Mouse (Mus musculus) adrenal gland, postnatal 10 days (tissue): ENCODE measurements around the gene Gm49369. TPM values are rescaled to one million over a fixed set of nuclear protein-coding genes. Genes with fewer than 3 reads are reported as not detected.
"Not testable (repeated sequence)": the region's sequence is repeated elsewhere in the genome, so short reads cannot be mapped to it uniquely, and the experiment has no call there.

Experiments
- DNase-seq: peaks from one replicate; pipeline ENCODE4 v3.0.0; 2021; ENCODE audit warnings: mixed read lengths
- total RNA-seq, 2 experiments: library from RNA; stranded (reverse); gene quantifications; 2 replicates each; pipeline ENCODE4 v1.2.3; 2021

The Gm49369 gene
- total RNA-seq, 2 experiments from 2014 or later = 0.73 to 3.7 TPM

GRCm38 (mm10) chr7:142328507-142328906 is 54.0 kb downstream of the Gm49369 start:
- DNase-seq = no peak

DNA sequence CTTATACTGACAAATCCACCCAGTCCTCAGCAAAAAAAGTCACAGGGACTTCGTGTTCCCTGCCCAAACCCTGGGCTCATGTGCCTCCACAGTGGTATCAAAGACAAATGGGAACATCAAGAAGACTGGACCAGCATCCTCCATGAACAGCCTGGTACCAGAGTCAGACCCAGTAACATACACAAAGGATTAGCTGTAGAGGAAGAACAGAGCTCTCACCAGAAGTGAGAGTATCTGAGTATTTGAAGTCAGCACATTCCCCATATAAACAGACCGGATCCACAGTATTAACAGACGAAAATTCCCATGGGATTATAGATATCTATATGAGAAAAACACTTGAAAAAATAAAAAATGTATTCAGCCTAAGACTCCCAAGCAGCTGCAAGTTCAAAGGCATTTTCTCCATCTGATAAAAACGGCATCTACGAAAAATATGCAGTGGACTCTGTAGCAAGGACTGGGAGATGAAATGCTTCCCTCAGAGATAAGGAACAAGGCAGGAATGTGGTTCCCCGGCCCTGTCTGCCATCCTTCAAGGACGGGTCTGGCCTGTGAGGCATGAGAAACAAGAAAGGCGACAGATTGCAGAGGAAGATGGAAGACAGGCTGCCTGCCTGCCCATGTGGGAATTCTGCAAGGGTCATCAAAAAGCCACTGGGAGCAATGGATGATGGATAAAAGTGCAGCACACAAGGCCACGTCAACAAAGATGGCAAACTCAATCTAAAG is 55.6 kb downstream of the Gm49369 start:
- no peak for DNase-seq

DNA sequence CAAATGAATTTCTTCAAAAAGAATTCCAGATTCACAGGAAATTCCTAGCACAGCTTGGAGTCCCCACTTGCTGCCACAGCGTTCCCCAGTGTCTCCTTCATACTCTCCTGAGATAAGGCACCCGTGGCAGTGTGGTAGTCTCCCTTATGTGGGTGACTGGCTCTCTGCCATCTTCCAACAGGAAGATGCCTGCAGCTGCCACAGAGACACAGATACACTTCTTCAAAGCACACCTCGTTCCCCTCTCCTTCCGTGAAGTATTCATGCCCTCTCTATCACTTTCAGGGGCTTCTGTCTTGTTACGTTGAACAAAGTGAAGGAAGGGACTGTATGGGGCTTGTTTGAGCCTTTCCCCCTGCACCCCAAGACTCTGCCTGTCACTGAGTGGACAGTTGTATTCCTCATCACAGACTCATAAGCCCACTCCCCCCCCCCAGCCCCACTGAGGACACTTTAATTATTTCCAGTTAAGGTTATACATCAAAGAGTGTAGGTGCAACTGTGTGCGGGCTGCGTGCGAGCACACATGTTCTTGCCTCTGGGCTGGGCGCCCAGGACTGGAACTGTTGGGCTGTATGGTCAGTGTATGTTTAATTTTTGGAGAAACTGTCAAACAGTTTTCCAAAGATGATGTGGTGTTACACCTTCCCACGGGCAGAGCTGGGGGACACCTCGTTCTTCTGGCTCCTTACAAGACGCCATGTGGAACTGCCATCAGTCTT is 58.9 kb downstream of the Gm49369 start:
- no peak for DNase-seq

DNA sequence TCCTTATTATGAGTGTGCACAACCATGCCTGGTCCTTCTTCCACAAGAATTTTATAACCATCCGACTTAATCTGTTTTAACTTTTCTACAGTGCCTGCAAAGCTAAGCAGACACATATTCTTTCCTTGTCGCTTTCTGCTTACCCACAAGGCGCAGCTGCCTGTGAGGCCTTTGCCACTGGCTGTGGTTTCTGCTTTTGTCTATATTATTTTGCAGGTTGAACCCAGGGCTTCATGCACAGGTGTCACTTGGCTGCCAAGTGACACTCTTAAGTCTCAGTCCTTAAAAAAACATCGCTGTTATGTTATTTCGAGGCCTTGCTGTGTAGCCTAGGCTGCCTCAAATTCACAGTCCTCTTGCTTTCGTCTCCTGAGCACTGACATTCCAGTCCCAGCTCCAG is 59.8 kb downstream of the Gm49369 start:
- no peak for DNase-seq

DNA sequence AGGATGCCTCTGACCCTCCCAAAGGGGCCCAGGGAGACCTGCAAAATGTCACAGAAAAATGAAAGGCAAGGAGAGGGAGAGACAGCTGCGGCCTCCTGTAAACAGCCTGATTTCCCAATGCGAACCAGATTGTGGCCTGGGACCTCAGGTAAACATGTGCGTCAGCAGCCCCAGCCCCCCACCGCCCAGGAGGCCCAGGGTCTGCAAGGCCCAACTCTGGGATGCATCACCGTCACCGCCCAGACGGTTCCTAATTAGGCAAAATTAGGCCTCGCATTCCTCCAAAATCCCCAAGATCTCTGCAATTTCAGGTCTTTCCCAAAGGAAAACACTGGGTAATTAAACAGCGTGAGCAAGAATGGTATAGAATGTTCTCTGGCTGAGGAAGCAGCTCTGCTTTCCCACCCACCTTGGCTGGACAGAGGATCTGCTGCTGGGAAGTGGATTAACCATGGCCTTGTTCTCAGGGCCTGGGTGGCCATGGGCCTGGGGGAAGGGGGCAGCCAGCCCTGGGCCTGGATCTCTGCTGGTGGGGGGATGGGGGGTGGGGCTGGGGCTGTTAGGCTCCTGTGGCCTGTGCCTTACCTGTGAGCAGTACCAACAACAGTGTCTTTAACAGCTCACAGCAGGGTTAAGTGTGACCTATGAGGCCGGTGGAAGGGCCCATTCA is 60.7 kb downstream of the Gm49369 start:
- not testable (repeated sequence) for DNase-seq

Other genes with a start within 250 kb of the Gm49369 start
- not detected for gene Gm39115, start 246.6 kb downstream of the Gm49369 start, total RNA-seq
- gene Gm45337, start 238.1 kb downstream of the Gm49369 start, total RNA-seq = not detected
- not detected for gene Gm29735, start 225.6 kb downstream of the Gm49369 start, total RNA-seq
- gene Gm4553, start 216.9 kb downstream of the Gm49369 start, total RNA-seq = not detected
- not detected for gene Krtap5-2, start 206.7 kb downstream of the Gm49369 start, total RNA-seq
- not detected for gene Gm10153, start 192.3 kb downstream of the Gm49369 start, total RNA-seq
- not detected for gene Krtap5-3, start 181.3 kb downstream of the Gm49369 start, total RNA-seq
- not detected for gene Gm7579, start 170.8 kb downstream of the Gm49369 start, total RNA-seq
- gene Krtap5-5, start 152.7 kb downstream of the Gm49369 start, total RNA-seq = not detected
- gene Gm40460, start 141.6 kb downstream of the Gm49369 start, total RNA-seq = not detected
- not detected for gene Gm2431, start 124.3 kb downstream of the Gm49369 start, total RNA-seq
- gene Gm4559, start 108.3 kb downstream of the Gm49369 start, total RNA-seq = not detected
- gene Krtap5-1, start 85.5 kb downstream of the Gm49369 start, total RNA-seq = not detected
- gene Krtap5-4, start 79.1 kb downstream of the Gm49369 start, total RNA-seq = not detected
- 1 to 10 TPM; 3.5 to 3.6 TPM for gene Ifitm10, start 8.9 kb downstream of the Gm49369 start, total RNA-seq
- gene Ctsd, start 5.4 kb upstream of the Gm49369 start, total RNA-seq = 100 to 1,000 TPM; 603 to 610 TPM
- not detected for gene Syt8, start 52.2 kb upstream of the Gm49369 start, total RNA-seq
- 100 to 1,000 TPM; 196 to 793 TPM for gene Tnni2, start 59.1 kb upstream of the Gm49369 start, total RNA-seq
- gene Lsp1, start 78.1 kb upstream of the Gm49369 start, total RNA-seq = 10 to 100 TPM; 26.7 to 39.3 TPM
- 1,000 to 10,000 TPM in 1 of 2 experiments, 100 to 1,000 TPM in 1; 272 to 1,179 TPM for gene Tnnt3, start 116.2 kb upstream of the Gm49369 start, total RNA-seq
- gene Mrpl23, start 150.0 kb upstream of the Gm49369 start, total RNA-seq = 10 to 100 TPM in 1 of 2 experiments, 1 to 10 TPM in 1; 5.1 to 15.8 TPM